Mouse (Mus musculus): Measurements from ENCODE around the gene Vil1. TPM values are rescaled to one million over a fixed set of nuclear protein-coding genes. Genes with fewer than 3 reads are reported as not detected.

Vil1 gene
- total RNA-seq, 1 experiment from 2014 or later = 0.05 TPM

- ATAC-seq (replicated peaks; ENCODE audit: low read depth, poor library complexity, severe bottlenecking) = no peak
Observed at GRCm38 (mm10) chr1:74386363-74386713, 22.8 kb upstream of the Vil1 start.

- peak; percentile 64 for ATAC-seq (replicated peaks; ENCODE audit: low read depth, poor library complexity, severe bottlenecking)
Observed at GRCm38 (mm10) chr1:74386714-74387385, 22.3 kb upstream of the Vil1 start.

DNA sequence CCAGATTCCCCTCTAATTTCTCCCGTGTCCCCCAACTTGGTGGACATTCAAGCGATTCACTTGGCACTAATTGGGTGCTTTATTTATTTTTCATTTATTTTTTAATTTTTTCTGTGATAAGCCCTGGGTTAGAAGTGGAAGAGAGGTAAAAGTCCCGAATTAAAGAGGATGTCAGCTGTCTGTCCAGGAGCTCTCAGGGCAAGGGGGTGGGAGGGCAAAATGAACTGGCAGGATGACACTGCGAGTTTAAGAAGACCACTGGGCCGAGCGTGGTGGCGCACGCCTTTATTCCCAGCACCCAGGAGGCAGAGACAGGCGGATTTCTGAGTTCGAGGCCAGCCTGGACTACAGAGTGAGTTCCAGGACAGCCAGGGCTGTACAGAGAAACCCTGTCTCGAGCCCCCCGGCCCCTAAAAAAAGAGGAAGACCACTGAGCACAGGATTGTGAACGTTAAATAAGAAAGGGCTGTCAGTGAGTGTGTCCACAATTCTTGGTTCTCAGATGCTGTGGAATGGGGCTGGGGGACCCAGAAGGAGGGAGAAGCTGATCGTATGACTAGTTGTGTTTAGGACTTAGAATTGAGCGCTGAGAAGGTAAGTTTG is 21.7 kb upstream of the Vil1 start:
- ATAC-seq (replicated peaks; ENCODE audit: low read depth, poor library complexity, severe bottlenecking) = no peak

DNA sequence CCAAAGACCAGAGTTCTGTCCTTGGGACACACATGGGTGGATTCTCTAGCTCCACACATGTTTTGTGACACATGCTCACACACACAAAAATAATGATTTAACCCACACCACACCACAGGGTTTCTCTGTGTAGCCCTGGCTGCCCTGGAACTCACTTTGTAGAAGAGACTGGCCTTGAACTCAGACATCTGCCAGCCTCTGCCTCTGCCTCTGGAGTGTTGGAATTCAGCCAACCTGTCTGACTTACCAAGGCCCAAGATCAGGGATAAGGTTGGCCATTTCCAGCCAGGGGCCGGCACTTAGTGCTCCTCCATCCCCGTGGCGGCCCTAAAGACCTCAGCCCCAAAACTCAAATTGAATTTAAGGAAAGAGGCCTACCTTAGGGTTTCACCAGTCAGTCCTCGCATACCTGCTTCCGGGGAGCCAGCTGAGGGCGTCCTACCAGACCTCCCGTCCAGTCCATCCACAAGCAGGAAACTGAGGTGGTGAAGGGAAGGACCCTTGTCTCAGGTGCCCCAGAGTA is 20.7 kb upstream of the Vil1 start:
- ATAC-seq (replicated peaks; ENCODE audit: low read depth, poor library complexity, severe bottlenecking) = no peak

GRCm38 (mm10) chr1:74389831-74390286 is 19.3 kb upstream of the Vil1 start:
- peak; percentile 40 for ATAC-seq (replicated peaks; ENCODE audit: low read depth, poor library complexity, severe bottlenecking)

- ATAC-seq (replicated peaks; ENCODE audit: low read depth, poor library complexity, severe bottlenecking) = no peak
Observed at GRCm38 (mm10) chr1:74390287-74390906, 18.8 kb upstream of the Vil1 start.

GRCm38 (mm10) chr1:74390924-74391748 is 18.0 kb upstream of the Vil1 start, which contains the start of gene Ctdsp1:
TSS of gene Ctdsp1 (plus strand) at chr1:74391509.
- peak; percentile 49 for ATAC-seq (replicated peaks; ENCODE audit: low read depth, poor library complexity, severe bottlenecking)

- ATAC-seq (replicated peaks; ENCODE audit: low read depth, poor library complexity, severe bottlenecking) = peak; percentile 30
Observed at GRCm38 (mm10) chr1:74391844-74392441, 17.2 kb upstream of the Vil1 start.

DNA sequence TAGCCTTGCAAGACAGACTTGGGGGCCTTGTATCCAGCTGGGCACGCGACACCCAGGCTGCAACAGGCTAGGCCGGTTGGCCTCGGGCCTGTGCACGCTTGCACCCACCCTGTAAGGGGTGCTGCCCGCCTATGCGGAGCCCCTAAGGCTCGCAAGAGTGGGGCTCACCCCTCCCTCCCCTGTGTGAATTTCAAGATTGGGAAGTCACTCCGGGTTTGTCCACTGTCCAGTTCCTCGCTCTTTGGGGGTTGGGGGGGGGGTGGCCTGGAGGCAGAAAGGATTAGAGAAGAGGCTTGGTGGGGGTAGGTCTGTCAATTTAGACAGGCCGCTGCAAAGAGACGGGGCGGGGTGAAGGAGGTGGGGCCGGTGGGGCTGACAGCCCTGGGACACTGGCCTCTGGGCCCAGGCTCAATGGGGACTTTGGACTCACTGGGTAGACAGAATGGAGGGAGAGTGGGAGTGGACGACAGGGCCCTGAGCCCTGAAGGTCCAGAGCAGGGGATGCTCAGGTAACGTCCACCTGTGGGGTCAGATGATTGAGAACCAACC is 16.7 kb upstream of the Vil1 start:
- ATAC-seq (replicated peaks; ENCODE audit: low read depth, poor library complexity, severe bottlenecking) = no peak

DNA sequence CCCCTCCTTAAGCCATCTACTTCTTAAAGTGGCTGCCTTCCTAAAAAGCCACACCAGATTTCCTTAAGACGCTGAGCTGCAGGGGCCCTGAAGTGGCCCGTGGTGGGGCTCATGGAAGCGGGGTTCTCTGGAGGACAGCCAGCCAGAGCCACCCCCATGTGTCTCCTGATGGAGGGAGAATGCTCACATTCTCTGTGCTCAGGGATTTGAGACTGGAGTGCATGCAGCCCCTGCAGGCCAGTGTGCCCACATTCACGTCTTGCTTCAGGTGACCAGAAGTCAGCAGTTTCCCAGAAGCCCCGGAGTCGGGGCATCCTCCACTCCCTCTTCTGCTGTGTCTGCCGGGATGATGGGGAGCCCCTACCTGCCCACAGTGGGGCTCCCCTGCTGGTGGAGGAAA is 16.2 kb upstream of the Vil1 start:
- no peak for ATAC-seq (replicated peaks; ENCODE audit: low read depth, poor library complexity, severe bottlenecking)

DNA sequence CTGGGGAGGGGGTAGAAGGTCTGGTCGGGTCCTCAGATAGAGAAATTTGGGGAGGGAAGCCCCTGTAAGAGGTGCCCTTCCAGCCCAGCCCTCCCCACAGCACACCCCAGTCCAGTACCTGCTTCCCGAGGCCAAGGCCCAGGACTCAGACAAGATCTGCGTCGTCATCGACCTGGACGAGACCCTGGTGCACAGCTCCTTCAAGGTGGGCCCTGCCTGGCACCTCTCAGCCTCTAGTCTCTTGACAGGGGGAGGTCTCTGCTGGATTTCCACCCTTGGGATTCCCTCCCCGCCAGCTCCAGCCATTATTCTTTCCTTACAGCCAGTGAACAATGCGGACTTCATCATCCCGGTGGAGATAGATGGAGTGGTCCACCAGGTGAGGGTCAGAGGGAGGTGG is 15.5 kb upstream of the Vil1 start:
- no peak for ATAC-seq (replicated peaks; ENCODE audit: low read depth, poor library complexity, severe bottlenecking)

DNA sequence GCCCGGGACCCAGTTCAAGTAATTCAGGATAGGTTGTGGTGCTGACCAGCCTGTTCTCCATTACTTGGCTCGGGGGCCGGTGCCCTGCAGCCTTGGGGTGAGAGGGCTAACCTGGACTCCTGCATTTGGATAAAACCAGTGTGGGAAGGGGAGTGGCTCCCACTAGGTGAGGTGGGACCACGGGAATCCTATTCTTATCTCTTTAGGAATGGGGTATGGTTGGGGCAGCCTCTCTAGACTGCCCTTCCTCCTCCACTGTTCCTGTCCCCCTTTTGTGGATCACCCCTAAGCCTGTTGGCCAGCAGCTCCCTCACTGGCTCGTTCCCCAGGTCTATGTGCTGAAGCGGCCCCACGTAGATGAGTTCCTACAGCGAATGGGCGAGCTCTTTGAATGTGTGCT is 14.9 kb upstream of the Vil1 start:
- ATAC-seq (replicated peaks; ENCODE audit: low read depth, poor library complexity, severe bottlenecking) = no peak

DNA sequence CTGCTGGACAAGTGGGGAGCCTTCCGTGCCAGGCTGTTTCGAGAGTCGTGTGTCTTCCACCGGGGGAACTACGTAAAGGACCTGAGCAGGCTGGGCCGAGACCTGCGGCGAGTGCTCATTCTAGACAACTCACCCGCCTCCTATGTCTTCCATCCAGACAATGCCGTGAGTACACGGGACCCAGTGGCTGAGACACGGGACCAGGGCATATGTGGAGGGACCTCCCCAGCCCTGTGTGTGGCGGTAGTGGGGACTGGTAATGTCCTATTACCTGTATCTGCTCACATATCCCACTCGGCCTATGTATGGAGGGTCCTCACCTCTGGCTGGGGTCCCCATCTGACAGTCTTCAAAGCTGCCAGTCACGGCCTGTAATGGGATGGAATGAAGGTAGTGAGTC is 14.3 kb upstream of the Vil1 start:
- ATAC-seq (replicated peaks; ENCODE audit: low read depth, poor library complexity, severe bottlenecking) = no peak

- no peak for ATAC-seq (replicated peaks; ENCODE audit: low read depth, poor library complexity, severe bottlenecking)
Observed at GRCm38 (mm10) chr1:74395290-74395689, 13.9 kb upstream of the Vil1 start.

DNA sequence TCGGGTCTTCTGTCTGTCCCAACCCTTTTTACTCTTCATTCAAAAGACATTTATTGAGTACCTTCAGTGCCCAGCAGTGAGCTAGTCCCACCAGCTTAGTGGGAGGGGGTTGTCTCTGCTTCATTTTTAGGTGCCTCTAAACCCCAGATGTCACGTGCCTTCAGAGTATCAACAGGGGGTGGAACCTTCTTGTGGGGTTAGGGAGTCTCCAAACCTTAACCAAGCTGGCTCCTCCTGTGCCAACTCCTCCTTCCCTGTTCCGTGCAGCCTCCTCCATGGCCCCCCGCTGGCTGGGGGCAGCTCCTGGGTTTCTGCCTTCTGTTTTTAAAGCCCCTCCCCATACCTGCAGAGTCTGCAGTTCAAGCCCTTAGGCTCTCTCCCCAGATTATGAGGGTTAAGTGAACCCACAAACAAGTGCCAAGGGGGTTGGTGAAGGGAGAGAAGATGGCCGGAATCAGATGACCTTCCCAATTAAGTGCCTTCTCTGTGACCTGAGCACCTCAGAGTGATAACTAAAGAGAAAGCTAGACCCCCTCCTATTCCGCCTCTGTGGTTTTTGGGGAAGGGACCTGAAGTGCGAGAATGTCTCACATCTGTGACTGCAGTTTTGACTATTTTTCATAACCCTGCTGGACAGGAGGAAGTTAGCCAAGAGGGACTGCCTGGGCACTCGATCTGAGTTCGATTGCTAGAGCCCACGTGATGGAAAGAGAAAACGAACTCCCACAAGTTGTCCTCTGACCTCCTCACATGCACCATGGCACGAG is 12.5 kb upstream of the Vil1 start:
- ATAC-seq (replicated peaks; ENCODE audit: low read depth, poor library complexity, severe bottlenecking) = peak; percentile 5; the same call in 1 of the 2 replicates

DNA sequence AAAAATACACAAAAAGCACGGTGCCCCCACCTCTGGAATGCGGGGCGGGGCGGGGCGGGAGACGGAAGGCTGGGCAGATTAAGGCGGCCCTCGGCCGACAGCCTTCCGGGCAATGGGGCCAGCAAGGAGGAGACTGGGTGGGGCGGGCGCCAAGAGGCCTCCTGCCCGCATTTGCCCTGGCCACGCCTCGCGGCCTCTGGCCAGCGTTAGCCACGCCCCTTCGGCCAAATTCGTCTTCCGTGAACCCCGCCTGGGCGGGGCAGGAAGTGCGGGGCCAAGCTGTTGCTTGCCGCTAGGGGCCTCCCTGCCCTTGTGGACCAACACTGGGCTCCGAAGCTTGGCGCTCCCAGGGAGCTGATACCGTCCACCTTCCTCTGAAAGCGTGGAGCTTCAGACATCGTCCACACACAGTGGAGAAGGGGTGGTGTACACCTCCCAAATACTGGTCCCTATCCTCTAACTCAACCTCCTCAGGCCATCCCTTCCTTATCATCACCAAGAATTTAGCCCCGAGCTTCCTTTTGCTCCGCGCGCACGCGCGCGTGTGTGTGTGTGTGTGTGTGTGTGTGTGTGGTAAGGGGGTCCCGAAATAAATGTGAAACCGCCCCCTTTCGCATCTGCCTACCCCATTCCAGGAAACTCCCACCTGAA is 11.8 kb upstream of the Vil1 start:
- ATAC-seq (replicated peaks; ENCODE audit: low read depth, poor library complexity, severe bottlenecking) = peak; percentile 78

GRCm38 (mm10) chr1:74397919-74398451 is 11.2 kb upstream of the Vil1 start:
- peak; percentile 53 for ATAC-seq (replicated peaks; ENCODE audit: low read depth, poor library complexity, severe bottlenecking)

DNA sequence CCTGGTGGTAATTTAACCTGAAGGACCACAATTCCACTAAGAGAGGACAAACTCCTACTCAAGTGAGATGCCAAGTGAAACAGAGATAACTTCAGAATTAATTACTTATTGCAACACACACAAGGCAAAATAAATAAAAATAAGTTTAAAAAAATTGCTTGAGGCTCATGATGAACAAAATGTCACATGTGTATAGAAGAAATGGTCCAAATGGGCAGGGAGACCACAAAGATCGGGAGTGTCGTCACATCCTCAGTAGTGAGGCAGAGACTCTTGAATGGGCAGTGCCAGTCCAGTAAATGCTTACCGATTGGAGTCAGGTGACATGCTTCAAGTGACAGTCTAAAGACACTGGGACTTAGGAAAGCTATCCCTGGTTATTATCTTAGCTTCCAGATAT is 8.6 kb upstream of the Vil1 start:
- no peak for ATAC-seq (replicated peaks; ENCODE audit: low read depth, poor library complexity, severe bottlenecking)

All from common myeloid progenitor, adult 5-6 weeks (primary cell).